Mouse (Mus musculus) cerebellum, adult 2 months (tissue): ENCODE measurements around the gene Cdca7l.

Source experiments
- CTCF ChIP-seq: fragments of 200-500 bp; IDR thresholded peaks from 2 replicates; pipeline ENCODE4 v1.5.1; 2011; ENCODE audit warnings: low read depth, mild to moderate bottlenecking, control low read depth, low read length, moderate library complexity, borderline replicate concordance; ENCODE audit not compliant: insufficient read depth
- POLR2A ChIP-seq: fragments of 200-500 bp; IDR thresholded peaks from 2 replicates; pipeline ENCODE4 v1.6.1; 2011; ENCODE audit warnings: low read length, control low read depth, borderline replicate concordance; ENCODE audit not compliant: insufficient read depth

- TF ChIP-seq CTCF: no peak
- TF ChIP-seq POLR2A: no peak
Observed at GRCm38 (mm10) chr12:117760373-117760772, 43.7 kb upstream of the Cdca7l start.
